Mouse (Mus musculus) forebrain, embryonic 14.5 days (tissue): ENCODE data around the gene Nqo2. TPM values are rescaled to one million over a fixed set of nuclear protein-coding genes. Genes with fewer than 3 reads are reported as not detected.
A peak's percentile ranks its signal among the peaks of the same experiment; 100 is the strongest.

Source experiments
- ATAC-seq: fragments of 200-750 bp; cut with Nextera tagmentation; 2 replicates; pipeline ENCODE4 v1.8.0; 2017; ENCODE audit warnings: mild to moderate bottlenecking, moderate library complexity
- DNase-seq: peaks from one replicate; pipeline ENCODE4 v3.0.0-alpha.2; 2015; ENCODE audit warnings: low spot score
- H3K27ac ChIP-seq: fragments of 300-500 bp; sonication (generic); 2 replicates; pipeline ENCODE4 v1.5.1; 2014; ENCODE audit warnings: low read depth, mild to moderate bottlenecking, control low read depth, low read length, moderate library complexity
- H3K27me3 ChIP-seq: fragments of 300-500 bp; sonication (generic); replicated peaks from 2 replicates; pipeline ENCODE4 v1.6.1; 2014; ENCODE audit warnings: low read length, control low read depth, mixed read lengths; ENCODE audit not compliant: control insufficient read depth, insufficient read depth
- H3K36me3 ChIP-seq: fragments of 300-500 bp; sonication (generic); 2 replicates; pipeline ENCODE4 v1.6.1; 2014; ENCODE audit warnings: low read length, control low read depth; ENCODE audit not compliant: control insufficient read depth, insufficient read depth
- H3K4me1 ChIP-seq: fragments of 300-500 bp; sonication (generic); 2 replicates; pipeline ENCODE4 v1.6.1; 2014; ENCODE audit warnings: antibody characterized with exemption, low read length, control low read depth; ENCODE audit not compliant: control insufficient read depth, insufficient read depth
- H3K4me2 ChIP-seq: fragments of 300-500 bp; sonication (generic); 2 replicates; pipeline ENCODE4 v1.6.1; 2014; ENCODE audit warnings: mild to moderate bottlenecking, control low read depth, low read length
- H3K4me3 ChIP-seq: fragments of 300-500 bp; sonication (generic); 2 replicates; pipeline ENCODE4 v1.5.1; 2014; ENCODE audit warnings: low read depth, low read length, control low read depth
- H3K9ac ChIP-seq: fragments of 300-500 bp; sonication (generic); 2 replicates; pipeline ENCODE4 v1.6.1; 2014; ENCODE audit warnings: mild to moderate bottlenecking, low read length, control low read depth, moderate library complexity
- H3K9me3 ChIP-seq: fragments of 300-500 bp; sonication (generic); replicated peaks from 2 replicates; pipeline ENCODE4 v1.6.1; 2016; ENCODE audit warnings: low read length, control low read depth, mixed read lengths; ENCODE audit not compliant: control insufficient read depth
- WGBS: fragments of 180-500 bp; shearing (Covaris S2); extraction: QIAGEN DNeasy Blood & Tissue Kit; methylation state at CpG from one replicate; pipeline ENCODE4 v1.1.7; 2014; 5-methylcytosine and 5-hydroxymethylcytosine counted together
- polyA plus RNA-seq: library from polyadenylated mRNA; unstranded; fragments of >200 nt; fragmentation: Nextera tagmentation; extraction: Ambion mirVana; gene quantifications from 2 replicates; pipeline ENCODE4 v1.2.1, GENCODE M21; 2014

Gene Nqo2
- polyA plus RNA-seq, 1 experiment from 2014 or later: 7.4 TPM

GRCm38 (mm10) chr13:33941288-33941808, 23.1 kb upstream of the Nqo2 start:
- H3K4me3 ChIP-seq: no peak overlapping the region
- H3K4me1 ChIP-seq: no peaks in the 10 kb centered on the region
- no peak overlapping the region for H3K27ac ChIP-seq
- 94% methylated on average over 5 of the region's 5 CpGs for WGBS
- H3K27me3 ChIP-seq: no peaks in the 10 kb centered on the region
- H3K4me2 ChIP-seq: no peak overlapping the region
- no peaks in the 10 kb centered on the region for H3K36me3 ChIP-seq
- ATAC-seq (no peak), DNase-seq (no peak)
- H3K9ac ChIP-seq: no peak overlapping the region
- H3K9me3 ChIP-seq: no peaks in the 10 kb centered on the region

GRCm38 (mm10) chr13:33942212-33942779, 22.2 kb upstream of the Nqo2 start:
- H3K4me1 ChIP-seq: no peaks in the 10 kb centered on the region
- H3K36me3 ChIP-seq: no peaks in the 10 kb centered on the region
- no peak for ATAC-seq
- no peak overlapping the region for H3K27ac ChIP-seq
- H3K9ac ChIP-seq: no peak overlapping the region
- H3K4me2 ChIP-seq: no peak overlapping the region
- no peaks in the 10 kb centered on the region for H3K9me3 ChIP-seq
- WGBS: 52% methylated on average over 4 of the region's 4 CpGs
- H3K27me3 ChIP-seq: no peaks in the 10 kb centered on the region
- H3K4me3 ChIP-seq: no peak overlapping the region
- DNase-seq: no peak

- no peak for ATAC-seq
- Histone ChIP-seq H3K27ac (no peak overlapping the region), H3K27me3 (no peaks in the 10 kb centered on the region), H3K4me2 (no peak overlapping the region), H3K4me1 (no peaks in the 10 kb centered on the region), H3K4me3 (no peak overlapping the region), H3K36me3 (no peaks in the 10 kb centered on the region), H3K9ac (no peak overlapping the region), H3K9me3 (no peaks in the 10 kb centered on the region)
- WGBS: 86% methylated on average over 4 of the region's 4 CpGs
- DNase-seq: no peak
These were observed 13.0 kb upstream of the Nqo2 start for GRCm38 (mm10) chr13:33951308-33952074.

- 90% methylated on average over 1 of the region's 1 CpGs for WGBS
These were observed 12.4 kb upstream of the Nqo2 start for GRCm38 (mm10) chr13:33952075-33952449.

GRCm38 (mm10) chr13:33952947-33953346, 11.5 kb upstream of the Nqo2 start:
- Histone ChIP-seq H3K27ac (no peak overlapping the region), H3K9ac (no peak overlapping the region), H3K27me3 (no peaks in the 10 kb centered on the region), H3K36me3 (no peaks in the 10 kb centered on the region), H3K4me1 (no peaks in the 10 kb centered on the region), H3K9me3 (no peaks in the 10 kb centered on the region), H3K4me2 (no peak overlapping the region), H3K4me3 (no peak overlapping the region)
- ATAC-seq (no peak), DNase-seq (no peak)
- WGBS: 80% methylated on average over 2 of the region's 2 CpGs

More at GRCm38 (mm10) chr13:33952075-33952449, 12.4 kb upstream of the Nqo2 start:
- Histone ChIP-seq H3K4me3 (no peak overlapping the region), H3K27me3 (no peaks in the 10 kb centered on the region), H3K4me2 (no peak overlapping the region), H3K27ac (no peak overlapping the region), H3K9ac (no peak overlapping the region), H3K9me3 (no peaks in the 10 kb centered on the region), H3K4me1 (no peaks in the 10 kb centered on the region), H3K36me3 (no peaks in the 10 kb centered on the region)
- DNase-seq: no peak
- no peak for ATAC-seq

- H3K9ac ChIP-seq: no peak overlapping the region
- H3K9me3 ChIP-seq: no peaks in the 10 kb centered on the region
- H3K4me3 ChIP-seq: no peak overlapping the region
- no peaks in the 10 kb centered on the region for H3K27me3 ChIP-seq
- H3K4me2 ChIP-seq: no peak overlapping the region
- H3K4me1 ChIP-seq: no peaks in the 10 kb centered on the region
- H3K36me3 ChIP-seq: no peaks in the 10 kb centered on the region
- 43% methylated on average over 6 of the region's 6 CpGs for WGBS
- H3K27ac ChIP-seq: no peak overlapping the region
- DNase-seq (peak; percentile 63), ATAC-seq (peak; percentile 50; the same call in 1 of the 2 replicates)
These were observed 7.7 kb upstream of the Nqo2 start for GRCm38 (mm10) chr13:33956571-33957421.

- H3K4me2 ChIP-seq: no peak overlapping the region
These were observed 4.7 kb upstream of the Nqo2 start for GRCm38 (mm10) chr13:33959771-33960170.

GRCm38 (mm10) chr13:33965056-33966024, 853 bp downstream of the Nqo2 start:
- no peaks in the 10 kb centered on the region for H3K27me3 ChIP-seq
- WGBS: 26% methylated on average over 14 of the region's 14 CpGs
- peak overlapping the region; percentile 64 for H3K9ac ChIP-seq
- H3K27ac ChIP-seq: no peak overlapping the region; the same call in 1 of the 2 replicates
- H3K4me2 ChIP-seq: peak overlapping the region; percentile 74
- no peaks in the 10 kb centered on the region for H3K36me3 ChIP-seq
- DNase-seq (no peak), ATAC-seq (peak; percentile 22; the same call in 1 of the 2 replicates)
- H3K4me3 ChIP-seq: peak overlapping the region; percentile 41
- no peaks in the 10 kb centered on the region for H3K9me3 ChIP-seq
- H3K4me1 ChIP-seq: 0 out of 2 replicates have a peak, but pooled peaks cover 3% of the 10 kb centered on the region

More at GRCm38 (mm10) chr13:33959771-33960170, 4.7 kb upstream of the Nqo2 start:
- no peaks in the 10 kb centered on the region for H3K36me3 ChIP-seq
- WGBS: 96% methylated on average over 2 of the region's 2 CpGs
- no peaks in the 10 kb centered on the region for H3K27me3 ChIP-seq
- H3K4me3 ChIP-seq: no peak overlapping the region
- ATAC-seq: no peak
- no peak overlapping the region for H3K27ac ChIP-seq
- no peak for DNase-seq
- H3K9ac ChIP-seq: no peak overlapping the region
- no peaks in the 10 kb centered on the region for H3K9me3 ChIP-seq
- H3K4me1 ChIP-seq: no peaks in the 10 kb centered on the region
